Mouse (Mus musculus) testis, postnatal 10 days (tissue): Measurements from ENCODE around the gene Isg15.
"Not testable (repeated sequence)": the region's sequence is repeated elsewhere in the genome, so short reads cannot be mapped to it uniquely, and the experiment has no call there.

Source experiments
- DNase-seq: peaks from one replicate; pipeline ENCODE4 v3.0.0; 2021; ENCODE audit warnings: low spot score

The Isg15 gene

DNA sequence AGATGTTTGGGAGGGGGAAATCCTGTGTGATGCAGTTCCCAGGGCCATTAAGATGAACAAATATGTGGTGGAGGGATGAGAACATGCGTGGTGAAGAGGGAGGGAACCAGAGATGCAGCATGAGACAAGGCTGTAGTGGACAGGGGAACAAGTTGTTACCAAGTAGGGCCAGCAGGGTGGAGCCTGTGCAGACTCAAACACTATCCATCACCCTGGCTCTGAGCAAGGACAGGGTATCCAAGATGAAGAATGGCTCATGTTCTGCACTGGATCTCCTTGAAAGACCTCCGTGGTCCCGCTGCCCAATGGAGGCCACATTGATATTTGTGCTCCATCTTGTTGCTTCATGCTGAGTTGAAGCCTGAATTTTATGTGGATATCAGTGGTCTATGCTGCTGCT is 45.8 kb downstream of the Isg15 start:
- DNase-seq = no peak

DNA sequence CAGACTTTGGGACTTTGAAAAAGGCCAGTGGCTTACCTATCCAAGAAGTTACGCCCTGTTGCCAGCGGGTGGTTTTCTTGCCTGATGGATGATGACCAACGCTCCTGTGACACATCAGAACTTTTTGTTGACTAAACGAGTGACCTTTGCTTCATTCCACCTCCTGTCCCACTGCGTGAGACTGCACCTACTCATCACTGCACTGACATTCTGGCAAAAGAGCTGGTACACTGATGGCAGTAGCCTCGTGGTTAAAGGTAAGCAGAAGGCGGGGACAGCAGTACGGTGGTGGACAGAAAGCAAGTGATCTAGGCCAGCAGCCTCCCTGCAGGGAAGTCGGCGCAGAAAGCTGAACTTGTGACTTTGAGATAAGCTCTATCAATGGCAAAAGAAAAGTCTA is 49.7 kb downstream of the Isg15 start:
- DNase-seq = not testable (repeated sequence)
